ENCODE assay signal across 18 mouse cellular contexts in genomic region chr4:46068573-46068972, GRCm38 (mm10). TPM values are rescaled to one million over a fixed set of nuclear protein-coding genes. Genes with fewer than 3 reads are reported as not detected.
DNase-seq lines count a peak whose midpoint lies in the region; TF ChIP-seq lines count a peak whose summit lies in the region.
"Had no signal": no experiment of that assay in that cellular context is flagged by ENCODE, and none has a peak within 500 bp of the region (broad histone marks: within the 10 kb centered on the region; RNA-seq: fewer than 3 reads in every experiment).

No protein-coding gene starts in this region.

- peaks cover 1% of the 10 kb centered on the region; the same call in 1 of the 2 replicates for H3K79me2 ChIP-seq in heart, adult 2 months (replicated peaks; ENCODE audit: control insufficient read depth, insufficient read depth, low read length)

- DNase-seq in cerebellum, adult 2 months, result peak; percentile 61 to 77
- no peak for DNase-seq in cerebellum, adult 11-12 months
- DNase-seq in heart, adult 2 months, result no peak
- no peak for DNase-seq in heart, adult 9 months (ENCODE audit: low spot score in 2 of 2)
- DNase-seq in right cerebral cortex, adult 18-20 months, result peak; percentile 72
- no peak for DNase-seq in right cerebral cortex, postnatal 4 days
- peak; percentile 87 for DNase-seq in brain, adult 2 months (ENCODE audit: low read depth, low spot score)
- no peak for DNase-seq in urinary bladder, adult 18-20 months (ENCODE audit: low spot score in 2 of 2)
- DNase-seq: adrenal gland, adult 2 months; gastrocnemius, postnatal 10 days; heart, adult 18-20 months; heart, postnatal 14 days; layer of hippocampus, adult 9-11 months; lung, adult 2 months; lung, postnatal 36 days had no signal

- H3K36me3 ChIP-seq in heart, adult 2 months (ENCODE audit: control insufficient read depth, insufficient read depth, low read length), result peaks cover 3% of the 10 kb centered on the region; the same call in 1 of the 2 replicates

- H3K4me3 ChIP-seq in cerebellum, adult 2 months (replicated peaks; ENCODE audit: insufficient read depth, low read depth, low read length), result no peak overlapping the region
- H3K4me3 ChIP-seq in heart, adult 2 months, result no peak overlapping the region
- H3K4me3 ChIP-seq: erythroblast, embryonic 14.5 days had no signal

- no peak for TF ChIP-seq POLR2A in cerebellum, adult 2 months (IDR thresholded peaks at IDR 0.05; ENCODE audit: borderline replicate concordance, insufficient read depth, low read length)
- no peak for TF ChIP-seq POLR2A in heart, adult 2 months (IDR thresholded peaks at IDR 0.05; ENCODE audit: insufficient read depth, low read depth, low read length)

- peaks cover 71% of the 10 kb centered on the region for H3K4me1 ChIP-seq in cerebellum, adult 2 months (ENCODE audit: control insufficient read depth, insufficient read depth, low read length)
- H3K4me1 ChIP-seq in heart, adult 2 months (ENCODE audit: control insufficient read depth, insufficient read depth, low read length), result peaks cover 15% of the 10 kb centered on the region

- H3K27ac ChIP-seq in cerebellum, adult 2 months (ENCODE audit: insufficient read depth, low read length), result peak overlapping the region; percentile 29
- H3K27ac ChIP-seq in heart, adult 2 months, result peak overlapping the region; percentile 39
- H3K27ac ChIP-seq: kidney, postnatal 0 days had no signal

- WGBS in cerebellum, adult 2 months, result 9% methylated on average over 1 of the region's 1 CpGs
- WGBS in heart, adult 2 months, result 53% methylated on average over 1 of the region's 1 CpGs

- H3K27me3 ChIP-seq in cerebellum, adult 2 months (ENCODE audit: control insufficient read depth, insufficient read depth, low read length), result no peaks in the 10 kb centered on the region
- H3K27me3 ChIP-seq in heart, adult 2 months (ENCODE audit: control insufficient read depth, insufficient read depth, low read length), result no peaks in the 10 kb centered on the region
- H3K27me3 ChIP-seq: CH12.LX had no signal

- TF ChIP-seq CTCF in cerebellum, adult 2 months (IDR thresholded peaks at IDR 0.05; ENCODE audit: borderline replicate concordance, insufficient read depth, low read depth, low read length), result no peak
- no peak for TF ChIP-seq CTCF in heart, adult 2 months (IDR thresholded peaks at IDR 0.05)

- H3K9ac ChIP-seq in heart, adult 2 months (ENCODE audit: low read depth, low read length), result no peak overlapping the region

- intact Hi-C loops in heart, adult 2 months (cut with DNase I), result no loop called here

- no peak for TF ChIP-seq EP300 in heart, adult 2 months (IDR thresholded peaks at IDR 0.05; ENCODE audit: insufficient read depth, low read depth, low read length)

RNA-seq across cellular contexts. Expression of gene Tmod1, which starts 29.8 kb away (rescaled TPM):
- 55.4 and 55.7 TPM in 2 replicates for polyA plus RNA-seq in cerebellum, adult 2 months (2012; rRNA removed)
- total RNA-seq in heart, adult 2 months (2021), result 100 to 1,000 TPM; 250 to 264 TPM
- 142 and 220 TPM in 2 replicates for polyA plus RNA-seq in heart, adult 2 months (2012; rRNA removed)

Comparison
In these comparisons a context has a peak if more than half of its experiments do, and no peak if none do; other contexts are left out.
1. DNase-seq: peak in cerebellum, adult 2 months (2 of 2), right cerebral cortex, adult 18-20 months (single experiment) and brain, adult 2 months (single experiment); none in cerebellum, adult 11-12 months (single experiment), heart, adult 2 months (0 of 2), heart, adult 9 months (0 of 2), right cerebral cortex, postnatal 4 days (single experiment) and urinary bladder, adult 18-20 months (0 of 2).